ENCODE assay signal across 18 mouse cellular contexts in genomic region chr16:59750905-59751304, GRCm38 (mm10).
"Had no signal": no experiment of that assay in that cellular context is flagged by ENCODE, and none has a peak within 500 bp of the region (broad histone marks: within the 10 kb centered on the region; RNA-seq: fewer than 3 reads in every experiment).

No protein-coding gene starts in this region.

- DNase-seq: liver, embryonic 13.5 days; liver, postnatal 0 days; lung, adult 2 months; lung, postnatal 14 days; lung, postnatal 36 days; right cerebral cortex, postnatal 14 days; thymus, adult 18-20 months; thymus, postnatal 25 days; thymus, postnatal 4 days had no signal

- H3K4me1 ChIP-seq: liver, embryonic 13.5 days; liver, embryonic 15.5 days; lung, embryonic 15.5 days; megakaryocyte, embryonic 14.5 days; midbrain, embryonic 13.5 days; midbrain, embryonic 15.5 days; neural tube, embryonic 12.5 days had no signal

- H3K4me2 ChIP-seq: liver, embryonic 13.5 days; liver, embryonic 15.5 days; lung, embryonic 15.5 days; midbrain, embryonic 11.5 days; midbrain, embryonic 13.5 days; midbrain, embryonic 15.5 days; neural tube, embryonic 12.5 days had no signal

- H3K9ac ChIP-seq: liver, embryonic 13.5 days; liver, embryonic 15.5 days; liver, postnatal 0 days; lung, embryonic 15.5 days; midbrain, embryonic 13.5 days; midbrain, embryonic 15.5 days; neural tube, embryonic 12.5 days had no signal

- ATAC-seq: liver, postnatal 0 days; lung, postnatal 0 days; midbrain, embryonic 13.5 days; midbrain, embryonic 15.5 days had no signal

- H3K27me3 ChIP-seq: liver, embryonic 13.5 days; liver, embryonic 15.5 days; lung, embryonic 15.5 days; megakaryocyte, embryonic 14.5 days; midbrain, embryonic 13.5 days; midbrain, embryonic 15.5 days; neural tube, embryonic 12.5 days had no signal

- H3K9me3 ChIP-seq: liver, embryonic 13.5 days; liver, embryonic 15.5 days; lung, embryonic 15.5 days; megakaryocyte, embryonic 14.5 days; midbrain, embryonic 13.5 days; midbrain, embryonic 15.5 days; neural tube, embryonic 12.5 days had no signal

- H3K36me3 ChIP-seq: liver, embryonic 13.5 days; liver, embryonic 15.5 days; lung, embryonic 15.5 days; midbrain, embryonic 13.5 days; midbrain, embryonic 15.5 days; neural tube, embryonic 12.5 days had no signal

- H3K4me3 ChIP-seq: liver, embryonic 13.5 days; liver, embryonic 15.5 days; lung, embryonic 15.5 days; megakaryocyte, embryonic 14.5 days; midbrain, embryonic 13.5 days; midbrain, embryonic 15.5 days; neural tube, embryonic 12.5 days had no signal

- H3K27ac ChIP-seq: liver, embryonic 13.5 days; liver, embryonic 15.5 days; lung, embryonic 15.5 days; macrophage; midbrain, embryonic 13.5 days; midbrain, embryonic 15.5 days; neural tube, embryonic 12.5 days had no signal
